In the genomic region with DNA sequence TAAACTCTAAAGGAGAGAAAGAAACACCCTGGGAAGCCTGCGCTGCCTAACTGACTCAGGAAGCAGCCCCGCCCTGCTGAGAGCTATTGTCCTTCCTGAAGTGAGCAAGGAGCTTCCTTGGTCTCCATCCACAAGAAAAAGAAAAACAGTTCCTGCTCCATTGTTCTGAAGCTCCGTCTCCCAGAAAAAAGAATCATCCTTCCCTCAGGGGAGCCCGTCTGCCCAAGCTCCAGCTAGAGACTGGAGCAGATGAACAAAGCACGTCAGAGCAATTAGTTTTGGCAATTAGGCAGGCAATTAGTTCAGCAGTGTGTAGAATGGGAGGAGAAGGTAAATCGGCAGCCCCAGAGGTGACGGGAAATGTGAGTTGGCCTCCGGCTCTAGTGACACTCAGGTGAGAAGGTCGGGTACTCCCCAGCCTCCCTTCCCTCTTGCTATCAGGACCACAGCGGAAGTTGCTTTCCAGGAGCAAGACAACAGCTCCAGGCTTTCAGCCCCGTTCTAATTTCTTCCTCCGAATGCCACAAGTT, we compare ENCODE assay signal across 8 mouse cellular contexts. TPM values are rescaled to one million over a fixed set of nuclear protein-coding genes. Genes with fewer than 3 reads are reported as not detected.
A peak's percentile ranks its signal among the peaks of the same experiment; 100 is the strongest.
DNase-seq lines count a peak whose midpoint lies in the region; ATAC-seq lines count a peak whose summit lies in the region.

No protein-coding gene starts in this region.

- intact Hi-C loops in left cerebral cortex, postnatal 14 days (cut with DNase I) = no loop called here

- DNase-seq in adrenal gland, postnatal 10 days = peak; percentile 19
- no peak for DNase-seq in adrenal gland, postnatal 4 days (ENCODE audit: low spot score in 2 of 2)
- peak; percentile 55 for DNase-seq in brain, adult 2 months (ENCODE audit: low read depth, low spot score)
- peak; percentile 51 for DNase-seq in kidney, postnatal 10 days
- DNase-seq in lung, postnatal 4 days = peak; percentile 54 to 62
- DNase-seq in left cerebral cortex, postnatal 14 days (ENCODE audit: low spot score in 2 of 2) = no peak

- peak overlapping the region; percentile 79 for H3K4me2 ChIP-seq in heart, embryonic 14.5 days (ENCODE audit: low read length)

- H3K9me3 ChIP-seq in heart, embryonic 14.5 days (ENCODE audit: control insufficient read depth, low read length) = no peaks in the 10 kb centered on the region

- 3% methylated on average over 12 of the region's 12 CpGs for WGBS in heart, embryonic 14.5 days

- peak overlapping the region; percentile 22 to 35 for H3K4me3 ChIP-seq in heart, embryonic 14.5 days (ENCODE audit: control insufficient read depth in 1 of 2, insufficient read depth in 1 of 2, low read depth in 1 of 2, low read length in 2 of 2)

- no peaks in the 10 kb centered on the region for H3K36me3 ChIP-seq in heart, embryonic 14.5 days (ENCODE audit: control insufficient read depth, insufficient read depth, low read length)

- no peak for ATAC-seq in heart, embryonic 14.5 days (ENCODE audit: insufficient number of reproducible peaks, insufficient read depth, low FRiP score, low read depth)
- no peak for ATAC-seq in megakaryocyte progenitor cell, adult 5-6 weeks (replicated peaks; ENCODE audit: poor library complexity)

- no peak overlapping the region for H3K27ac ChIP-seq in heart, embryonic 14.5 days (replicated peaks in 1 of 2; ENCODE audit: control insufficient read depth in 1 of 2, insufficient read depth in 1 of 2, low read depth in 2 of 2, low read length in 2 of 2)

- H3K4me1 ChIP-seq in heart, embryonic 14.5 days (ENCODE audit: control insufficient read depth in 2 of 2, insufficient read depth in 2 of 2, low read length in 2 of 2) = peaks cover 0 to 6% of the 10 kb centered on the region in 2 experiments; a peak in 3 of 4 replicates

- H3K9ac ChIP-seq in heart, embryonic 14.5 days (ENCODE audit: low read length) = peak overlapping the region; percentile 59

- H3K27me3 ChIP-seq in heart, embryonic 14.5 days (ENCODE audit: control insufficient read depth, insufficient read depth, low read length) = peaks cover 4% of the 10 kb centered on the region; the same call in 1 of the 2 replicates

RNA-seq across cellular contexts. Expression of a gene that starts 3.7 kb away (rescaled TPM):
- 100 to 1,000 TPM; 123 to 129 TPM for total RNA-seq in adrenal gland, postnatal 10 days (2021)
- 100 to 1,000 TPM; 167 to 169 TPM for total RNA-seq in adrenal gland, postnatal 4 days (2021)
- polyA plus RNA-seq in heart, embryonic 14.5 days (2014; fragmentation: Nextera tagmentation; extraction: Ambion mirVana) = 66.0 and 68.4 TPM in 2 replicates
- 435 and 460 TPM in 2 replicates for total RNA-seq in megakaryocyte progenitor cell, adult 5-6 weeks (2015)
- 188 and 213 TPM in 2 replicates for total RNA-seq in megakaryocyte progenitor cell, adult 5-6 weeks (2017)
- 100 to 1,000 TPM; 281 to 288 TPM for total RNA-seq in left cerebral cortex, postnatal 14 days (2021)

Comparison
In these comparisons a context has a peak if more than half of its experiments do, and no peak if none do; other contexts are left out.
1. DNase-seq: peak in adrenal gland, postnatal 10 days (single experiment), brain, adult 2 months (single experiment), kidney, postnatal 10 days (single experiment) and lung, postnatal 4 days (2 of 2); none in adrenal gland, postnatal 4 days (0 of 2) and left cerebral cortex, postnatal 14 days (0 of 2).